Mouse (Mus musculus): ENCODE data around the gene Ubxn6.

Gene Ubxn6

GRCm38 (mm10) chr17:56024931-56025330 is 49.9 kb downstream of the Ubxn6 start:
- DNase-seq (ENCODE audit: low read depth, low spot score) = no peak

- DNase-seq (ENCODE audit: low read depth, low spot score) = no peak
Observed at GRCm38 (mm10) chr17:56024476-56024875, 50.4 kb downstream of the Ubxn6 start.

GRCm38 (mm10) chr17:56023386-56023785 is 51.4 kb downstream of the Ubxn6 start:
- DNase-seq (ENCODE audit: low read depth, low spot score) = no peak

DNA sequence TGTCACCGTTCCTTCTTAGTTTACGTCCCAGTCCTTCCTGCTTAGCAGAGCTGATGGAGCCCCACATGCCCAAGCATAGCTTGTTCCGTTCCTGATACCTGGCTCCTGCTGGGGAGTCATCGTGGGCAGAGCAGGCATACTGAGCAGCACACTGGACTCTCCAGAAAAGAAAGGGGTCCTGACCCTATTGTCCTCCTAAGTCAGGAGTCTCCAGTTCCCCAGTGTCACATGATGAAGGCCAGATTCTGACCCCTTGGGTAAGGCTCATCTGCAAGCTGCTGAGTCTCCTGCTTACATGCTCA is 51.9 kb downstream of the Ubxn6 start:
- DNase-seq (ENCODE audit: low read depth, low spot score) = no peak

DNA sequence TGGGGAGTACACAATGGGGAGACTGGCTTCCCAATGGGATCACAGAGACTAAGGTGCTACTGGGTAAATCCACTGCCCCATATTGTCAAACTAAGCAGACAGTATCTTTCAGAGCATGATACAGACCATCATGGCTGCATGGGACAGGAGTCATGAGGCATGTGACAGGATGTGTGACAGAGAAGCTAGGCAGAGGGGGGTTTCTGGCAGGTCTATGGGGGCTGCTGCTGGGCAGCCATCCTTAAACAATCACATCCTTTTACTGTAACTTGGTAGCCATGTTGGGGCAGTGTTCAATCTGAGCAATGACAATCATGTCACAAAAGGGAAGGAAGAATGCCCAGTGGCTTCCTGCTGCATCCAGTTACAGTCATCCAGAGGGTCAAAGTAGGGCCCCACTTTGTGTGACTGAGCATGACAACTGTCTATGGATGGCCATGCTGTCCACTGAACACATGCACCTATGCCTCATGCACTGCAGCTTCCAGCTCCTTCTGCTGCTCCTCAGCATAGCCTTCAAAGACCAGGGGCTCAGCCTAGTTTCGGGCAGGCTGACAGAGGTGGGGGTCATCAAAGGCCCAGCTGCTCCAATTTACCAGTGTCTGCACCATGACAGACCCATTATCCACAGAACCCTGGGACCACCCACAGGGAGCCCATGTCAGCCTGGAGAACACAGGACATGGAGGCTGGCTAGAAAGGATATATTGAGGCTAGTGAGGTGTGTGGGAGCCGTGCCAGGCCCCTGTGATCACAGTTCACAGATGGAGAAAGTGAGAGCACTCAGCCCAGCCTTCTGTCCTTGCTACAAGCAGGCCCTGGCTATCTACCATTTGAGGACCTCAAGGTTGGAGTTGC is 52.5 kb downstream of the Ubxn6 start:
- DNase-seq (ENCODE audit: low read depth, low spot score) = no peak

- DNase-seq (ENCODE audit: low read depth, low spot score) = no peak
Observed at GRCm38 (mm10) chr17:56021161-56021910, 53.5 kb downstream of the Ubxn6 start.

GRCm38 (mm10) chr17:56020400-56021084 is 54.3 kb downstream of the Ubxn6 start:
- no peak for DNase-seq (ENCODE audit: low read depth, low spot score)

DNA sequence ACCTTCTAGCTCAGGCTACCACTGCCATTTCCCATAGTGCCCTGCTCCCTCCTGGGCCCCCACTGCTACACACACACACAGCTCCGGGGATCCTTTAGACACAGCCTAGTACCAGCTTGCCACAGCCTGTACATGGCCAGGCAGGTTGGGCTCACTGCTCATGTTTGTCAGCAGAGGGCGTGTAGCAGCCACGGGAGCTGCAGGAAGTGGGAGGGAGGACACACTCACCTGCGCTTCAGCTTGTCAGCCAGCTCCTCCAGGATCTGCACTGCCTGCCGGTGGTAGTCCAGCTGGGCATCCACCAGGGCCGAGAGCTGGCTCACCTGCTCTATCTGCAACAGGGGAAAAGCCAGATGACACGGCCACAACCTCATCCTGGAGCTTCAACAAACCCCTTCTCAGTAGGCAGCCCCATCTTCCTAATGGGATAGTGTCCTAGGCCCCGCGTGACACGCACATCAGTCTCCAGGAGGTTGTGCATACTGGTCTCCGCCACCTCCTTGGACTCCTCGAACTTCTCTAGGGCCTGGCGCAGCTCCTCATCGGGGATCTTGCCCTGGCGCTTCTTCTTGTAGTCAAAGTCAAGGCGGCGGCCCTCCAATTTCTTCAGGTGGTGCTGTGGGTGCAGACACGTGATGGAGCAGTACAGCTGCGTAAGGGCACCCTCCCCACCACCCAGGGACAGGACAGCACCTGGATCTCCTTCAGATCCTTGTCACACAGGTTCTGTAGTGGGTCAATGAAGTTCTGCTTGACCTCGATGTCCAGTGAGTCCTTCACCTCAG is 56.3 kb downstream of the Ubxn6 start:
- no peak for DNase-seq (ENCODE audit: low read depth, low spot score)

DNA sequence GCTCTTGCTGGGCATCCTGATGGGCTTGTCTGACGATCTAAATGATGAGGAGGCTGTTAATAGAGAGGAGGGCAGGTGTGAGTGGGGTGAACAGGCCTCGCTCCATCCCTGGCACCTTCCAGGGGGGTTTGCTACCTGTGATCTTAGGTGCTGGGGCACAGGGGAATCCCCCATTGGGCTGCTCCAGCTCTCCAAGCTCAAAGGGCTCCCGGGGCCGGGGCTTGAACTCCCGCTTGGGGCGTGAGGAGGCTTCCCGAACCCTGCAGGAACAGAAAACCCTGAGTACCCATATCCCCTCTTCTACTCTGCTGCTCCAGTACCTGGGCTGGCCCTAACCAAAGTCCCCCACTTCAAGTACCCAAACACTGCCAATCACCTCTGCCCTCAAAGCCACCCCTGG is 57.0 kb downstream of the Ubxn6 start:
- DNase-seq (ENCODE audit: low read depth, low spot score) = no peak

All from embryo, embryonic 11.5 days (tissue).